In genomic region chr16:88701072-88701864, GRCm38 (mm10) we compare ENCODE assay signal across 13 mouse cellular contexts. TPM values are rescaled to one million over a fixed set of nuclear protein-coding genes. Genes with fewer than 3 reads are reported as not detected.
DNase-seq lines count a peak whose midpoint lies in the region; ATAC-seq and TF ChIP-seq lines count a peak whose summit lies in the region.
"Had no signal": no experiment of that assay in that cellular context is flagged by ENCODE, and none has a peak within 500 bp of the region (broad histone marks: within the 10 kb centered on the region; RNA-seq: fewer than 3 reads in every experiment).

No protein-coding gene starts in this region.

- no peaks in the 10 kb centered on the region for H3K36me3 ChIP-seq in liver, postnatal 0 days (replicated peaks; ENCODE audit: insufficient read depth, low read length)
- H3K36me3 ChIP-seq in liver, embryonic 11.5 days (ENCODE audit: control insufficient read depth, insufficient read depth, low read length), result no peaks in the 10 kb centered on the region
- no peaks in the 10 kb centered on the region for H3K36me3 ChIP-seq in embryonic facial prominence, embryonic 13.5 days
- H3K36me3 ChIP-seq: limb, embryonic 15.5 days; midbrain, embryonic 12.5 days had no signal

- H3K9me3 ChIP-seq in liver, postnatal 0 days (ENCODE audit: low read length), result no peaks in the 10 kb centered on the region
- H3K9me3 ChIP-seq in liver, embryonic 11.5 days (ENCODE audit: control insufficient read depth, low read length), result no peaks in the 10 kb centered on the region
- no peaks in the 10 kb centered on the region for H3K9me3 ChIP-seq in embryonic facial prominence, embryonic 13.5 days
- H3K9me3 ChIP-seq: limb, embryonic 15.5 days; midbrain, embryonic 12.5 days had no signal

- no peaks in the 10 kb centered on the region for H3K27me3 ChIP-seq in liver, postnatal 0 days (ENCODE audit: insufficient read depth, low read length)
- H3K27me3 ChIP-seq in liver, embryonic 11.5 days (replicated peaks; ENCODE audit: control insufficient read depth, insufficient read depth, low read length), result no peaks in the 10 kb centered on the region
- no peaks in the 10 kb centered on the region for H3K27me3 ChIP-seq in embryonic facial prominence, embryonic 13.5 days
- H3K27me3 ChIP-seq: limb, embryonic 15.5 days; midbrain, embryonic 12.5 days had no signal

- TF ChIP-seq CTCF in liver, postnatal 0 days (IDR thresholded peaks at IDR 0.05; ENCODE audit: low read depth), result no peak

- peak; percentile 46 for DNase-seq in liver, postnatal 0 days
- no peak for DNase-seq in liver, embryonic 11.5 days (ENCODE audit: low spot score)
- DNase-seq in thymus, postnatal 4 days, result peak; percentile 83
- no peak for DNase-seq in Muller cell, postnatal 12 days (ENCODE audit: inconsistent ontology term)
- no peak for DNase-seq in retina, embryonic 14.5 days (ENCODE audit: low spot score)

- no peak overlapping the region for H3K9ac ChIP-seq in liver, postnatal 0 days (replicated peaks)
- no peak overlapping the region for H3K9ac ChIP-seq in liver, embryonic 11.5 days (ENCODE audit: low read depth, low read length)
- H3K9ac ChIP-seq in embryonic facial prominence, embryonic 13.5 days, result no peak overlapping the region
- H3K9ac ChIP-seq: limb, embryonic 15.5 days; midbrain, embryonic 12.5 days had no signal

- peak overlapping the region; percentile 7; the same call in 1 of the 2 replicates for H3K27ac ChIP-seq in liver, postnatal 0 days (ENCODE audit: low read depth)
- H3K27ac ChIP-seq in liver, embryonic 11.5 days (ENCODE audit: low read depth, low read length), result no peak overlapping the region
- no peak overlapping the region for H3K27ac ChIP-seq in embryonic facial prominence, embryonic 13.5 days
- H3K27ac ChIP-seq: limb, embryonic 15.5 days; midbrain, embryonic 12.5 days had no signal

- no peak for TF ChIP-seq EP300 in liver, postnatal 0 days (IDR thresholded peaks at IDR 0.05; ENCODE audit: low read depth)

- no peaks in the 10 kb centered on the region for H3K4me1 ChIP-seq in liver, postnatal 0 days (ENCODE audit: insufficient read depth)
- no peaks in the 10 kb centered on the region for H3K4me1 ChIP-seq in liver, embryonic 11.5 days (replicated peaks; ENCODE audit: control insufficient read depth, insufficient read depth, low read length)
- H3K4me1 ChIP-seq in embryonic facial prominence, embryonic 13.5 days, result peaks cover 3% of the 10 kb centered on the region; the same call in 1 of the 2 replicates
- H3K4me1 ChIP-seq: limb, embryonic 15.5 days; midbrain, embryonic 12.5 days had no signal

- no peak overlapping the region for H3K4me2 ChIP-seq in liver, postnatal 0 days (ENCODE audit: low read depth, low read length)
- no peak overlapping the region for H3K4me2 ChIP-seq in liver, embryonic 11.5 days
- no peak overlapping the region for H3K4me2 ChIP-seq in embryonic facial prominence, embryonic 13.5 days
- H3K4me2 ChIP-seq: limb, embryonic 15.5 days; midbrain, embryonic 12.5 days had no signal

- H3K4me3 ChIP-seq in liver, postnatal 0 days (ENCODE audit: low read depth, low read length), result no peak overlapping the region
- H3K4me3 ChIP-seq in liver, embryonic 11.5 days (ENCODE audit: low read depth, low read length), result no peak overlapping the region
- no peak overlapping the region for H3K4me3 ChIP-seq in embryonic facial prominence, embryonic 13.5 days
- H3K4me3 ChIP-seq: erythroblast, embryonic 14.5 days; limb, embryonic 15.5 days; midbrain, embryonic 12.5 days had no signal

- ATAC-seq in liver, postnatal 0 days, result peak; percentile 78
- ATAC-seq in liver, embryonic 11.5 days (replicated peaks; ENCODE audit: low FRiP score), result no peak
- ATAC-seq in embryonic facial prominence, embryonic 13.5 days (ENCODE audit: insufficient number of reproducible peaks, insufficient read depth, low FRiP score, low TSS enrichment, low read depth), result peak; percentile 37; the same call in 1 of the 2 replicates
- ATAC-seq in megakaryocyte progenitor cell, adult 5-6 weeks (replicated peaks; ENCODE audit: poor library complexity), result peak; percentile 68

- 46% methylated on average over 4 of the region's 4 CpGs for WGBS in liver, postnatal 0 days (ENCODE audit: insufficient replicate concordance)
- WGBS in liver, embryonic 11.5 days, result 58% methylated on average over 4 of the region's 4 CpGs
- 17% methylated on average over 4 of the region's 4 CpGs for WGBS in embryonic facial prominence, embryonic 13.5 days

RNA-seq across cellular contexts. Expression of gene 2310061N02Rik, which starts 6.5 kb away (rescaled TPM):
- not detected in 2 replicates for polyA plus RNA-seq in liver, postnatal 0 days (2015; fragmentation: Nextera tagmentation; extraction: Ambion mirVana)
- polyA plus RNA-seq in liver, embryonic 11.5 days (2014; fragmentation: Nextera tagmentation; extraction: Ambion mirVana), result not detected in 2 replicates
- not detected in 2 replicates for polyA plus RNA-seq in embryonic facial prominence, embryonic 13.5 days (2015; fragmentation: Nextera tagmentation; extraction: Ambion mirVana)
- not detected in 2 replicates for total RNA-seq in megakaryocyte progenitor cell, adult 5-6 weeks (2015)
- total RNA-seq in megakaryocyte progenitor cell, adult 5-6 weeks (2017), result not detected in 2 replicates
- polyA plus RNA-seq: erythroblast, embryonic 14.5 days; heart, embryonic 16.5 days; kidney, embryonic 14.5 days; limb, embryonic 15.5 days; midbrain, embryonic 12.5 days; urinary bladder, adult 2 months had no signal

RNA-seq across cellular contexts. Expression of gene Krtap13-1, which starts 27.4 kb away (rescaled TPM):
- polyA plus RNA-seq in liver, postnatal 0 days (2015; fragmentation: Nextera tagmentation; extraction: Ambion mirVana), result not detected in 2 replicates
- polyA plus RNA-seq in liver, embryonic 11.5 days (2014; fragmentation: Nextera tagmentation; extraction: Ambion mirVana), result not detected in 2 replicates
- not detected in 2 replicates for polyA plus RNA-seq in embryonic facial prominence, embryonic 13.5 days (2015; fragmentation: Nextera tagmentation; extraction: Ambion mirVana)
- total RNA-seq in megakaryocyte progenitor cell, adult 5-6 weeks (2015), result not detected in 2 replicates
- not detected in 2 replicates for total RNA-seq in megakaryocyte progenitor cell, adult 5-6 weeks (2017)
- polyA plus RNA-seq: erythroblast, embryonic 14.5 days; heart, embryonic 16.5 days; kidney, embryonic 14.5 days; limb, embryonic 15.5 days; midbrain, embryonic 12.5 days; urinary bladder, adult 2 months had no signal

RNA-seq across cellular contexts. Expression of gene Krtap27-1, which starts 29.8 kb away (rescaled TPM):
- polyA plus RNA-seq in liver, postnatal 0 days (2015; fragmentation: Nextera tagmentation; extraction: Ambion mirVana), result not detected in 2 replicates
- not detected in 2 replicates for polyA plus RNA-seq in liver, embryonic 11.5 days (2014; fragmentation: Nextera tagmentation; extraction: Ambion mirVana)
- not detected in 2 replicates for polyA plus RNA-seq in embryonic facial prominence, embryonic 13.5 days (2015; fragmentation: Nextera tagmentation; extraction: Ambion mirVana)
- not detected in 2 replicates for total RNA-seq in megakaryocyte progenitor cell, adult 5-6 weeks (2015)
- not detected in 2 replicates for total RNA-seq in megakaryocyte progenitor cell, adult 5-6 weeks (2017)
- polyA plus RNA-seq: erythroblast, embryonic 14.5 days; heart, embryonic 16.5 days; kidney, embryonic 14.5 days; limb, embryonic 15.5 days; midbrain, embryonic 12.5 days; urinary bladder, adult 2 months had no signal

RNA-seq across cellular contexts. Expression of gene Krtap13, which starts 50.2 kb away (rescaled TPM):
- polyA plus RNA-seq in liver, postnatal 0 days (2015; fragmentation: Nextera tagmentation; extraction: Ambion mirVana), result not detected in 2 replicates
- polyA plus RNA-seq in liver, embryonic 11.5 days (2014; fragmentation: Nextera tagmentation; extraction: Ambion mirVana), result not detected in 2 replicates
- not detected in 2 replicates for polyA plus RNA-seq in embryonic facial prominence, embryonic 13.5 days (2015; fragmentation: Nextera tagmentation; extraction: Ambion mirVana)
- total RNA-seq in megakaryocyte progenitor cell, adult 5-6 weeks (2015), result not detected in 2 replicates
- not detected in 2 replicates for total RNA-seq in megakaryocyte progenitor cell, adult 5-6 weeks (2017)
- polyA plus RNA-seq: erythroblast, embryonic 14.5 days; heart, embryonic 16.5 days; kidney, embryonic 14.5 days; midbrain, embryonic 12.5 days; urinary bladder, adult 2 months had no signal

RNA-seq across cellular contexts. Expression of gene Krtap26-1, which starts 53.7 kb away (rescaled TPM):
- polyA plus RNA-seq in liver, postnatal 0 days (2015; fragmentation: Nextera tagmentation; extraction: Ambion mirVana), result not detected in 2 replicates
- polyA plus RNA-seq in liver, embryonic 11.5 days (2014; fragmentation: Nextera tagmentation; extraction: Ambion mirVana), result not detected in 2 replicates
- not detected in 2 replicates for polyA plus RNA-seq in embryonic facial prominence, embryonic 13.5 days (2015; fragmentation: Nextera tagmentation; extraction: Ambion mirVana)
- total RNA-seq in megakaryocyte progenitor cell, adult 5-6 weeks (2015), result not detected in 2 replicates
- total RNA-seq in megakaryocyte progenitor cell, adult 5-6 weeks (2017), result not detected in 2 replicates
- polyA plus RNA-seq: erythroblast, embryonic 14.5 days; heart, embryonic 16.5 days; kidney, embryonic 14.5 days; limb, embryonic 15.5 days; midbrain, embryonic 12.5 days; urinary bladder, adult 2 months had no signal

Comparison
In these comparisons a context has a peak if more than half of its experiments do, and no peak if none do; other contexts are left out.
1. DNase-seq: peak in liver, postnatal 0 days (single experiment) and thymus, postnatal 4 days (single experiment); none in liver, embryonic 11.5 days (single experiment), Muller cell, postnatal 12 days (single experiment) and retina, embryonic 14.5 days (single experiment).